Mouse (Mus musculus): Measurements from ENCODE around the gene Tes.

The Tes gene

DNA sequence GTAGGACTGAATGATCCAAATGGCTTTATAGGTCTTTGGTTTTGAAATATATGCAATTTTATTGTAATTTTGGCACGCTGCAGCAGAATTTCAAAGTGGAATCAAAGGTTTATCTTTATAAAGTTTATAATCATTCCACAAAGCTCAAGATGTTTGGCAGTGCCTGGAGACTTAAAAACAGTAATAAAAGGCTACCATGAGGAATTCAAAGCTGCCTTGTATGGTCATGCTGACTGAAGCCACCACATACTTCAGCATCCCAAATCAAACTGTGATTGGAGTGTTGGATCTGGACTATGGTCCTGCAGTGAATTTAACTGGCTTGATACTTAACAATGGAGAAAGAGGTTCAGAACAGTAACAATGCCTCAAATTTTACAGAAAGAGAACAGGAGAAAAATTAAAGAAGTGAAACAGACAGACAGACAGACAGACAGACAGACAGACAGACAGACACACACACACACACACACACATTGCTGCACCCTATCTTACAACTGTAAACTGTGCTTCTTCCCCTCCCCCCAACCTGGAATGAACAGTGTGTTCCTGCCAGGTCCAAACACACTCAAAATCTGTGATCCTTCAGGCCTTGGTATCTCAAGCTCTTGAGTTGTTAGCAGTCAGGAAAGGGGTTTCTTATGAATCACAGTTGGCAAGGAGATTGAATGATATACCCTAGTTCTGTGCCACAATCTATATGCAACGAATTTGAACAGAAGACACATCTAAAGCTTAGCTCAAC, 50.3 kb downstream of the Tes start:
- in situ Hi-C loops (cut with MboI; ENCODE audit: low pct_unique_long_range_greater_than_20kb in 1 of 2, low sequenced_read_pairs in 2 of 2, unreplicated experiment in 1 of 2) = loop anchor here in 1 of 2 experiments (25.0 kb wide), 2 partner anchors 247 to 472 kb away; no protein-coding TSS in a partner anchor

- in situ Hi-C loops (cut with MboI; ENCODE audit: low pct_unique_long_range_greater_than_20kb in 1 of 2, low sequenced_read_pairs in 2 of 2, unreplicated experiment in 1 of 2) = loop anchor here in 1 of 2 experiments (25.0 kb wide), 2 partner anchors 243 to 468 kb away; no protein-coding TSS in a partner anchor
Measured at GRCm38 (mm10) chr6:17119521-17120232, 54.7 kb downstream of the Tes start.

- in situ Hi-C loops (cut with MboI; ENCODE audit: low pct_unique_long_range_greater_than_20kb in 1 of 2, low sequenced_read_pairs in 2 of 2, unreplicated experiment in 1 of 2) = no loop called here
Measured at GRCm38 (mm10) chr6:17140021-17140420, 75.1 kb downstream of the Tes start.

DNA sequence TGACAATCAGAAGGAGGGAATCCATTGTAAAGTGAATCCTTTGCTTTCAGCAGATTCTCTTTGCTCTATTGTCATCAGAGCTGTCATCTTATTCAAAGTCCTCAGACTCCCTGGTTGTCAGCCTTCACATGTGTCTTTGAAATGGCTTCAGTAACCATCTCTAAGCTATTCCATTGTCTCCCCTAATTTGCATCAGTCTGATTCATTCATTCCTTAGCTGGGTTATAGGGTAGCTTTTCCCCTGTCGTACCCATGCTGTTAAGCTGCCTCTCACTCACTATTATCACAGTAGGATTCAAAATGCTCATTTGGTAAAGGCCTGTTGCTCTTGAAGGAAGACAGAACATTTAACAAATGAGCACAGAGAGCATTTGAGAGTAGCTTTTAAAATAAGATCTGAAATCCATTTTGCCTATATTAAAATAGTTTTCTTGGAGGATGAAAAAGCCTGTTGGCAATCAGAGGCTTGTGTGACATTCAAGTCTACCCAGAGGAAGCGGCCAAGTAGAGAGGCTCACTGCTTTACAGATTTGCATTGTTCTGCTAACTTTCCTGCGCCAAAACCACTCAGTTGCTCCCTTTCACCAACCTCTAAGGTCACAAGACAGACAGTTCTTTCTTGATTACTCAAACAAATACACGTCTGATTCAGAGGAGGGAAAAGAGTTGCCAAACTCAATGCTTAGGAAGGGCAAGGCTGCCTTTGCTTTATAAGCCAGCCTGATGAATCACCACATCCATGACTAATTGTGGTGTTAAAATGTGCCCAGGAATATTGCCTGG, 77.8 kb downstream of the Tes start:
- in situ Hi-C loops (cut with MboI; ENCODE audit: low pct_unique_long_range_greater_than_20kb in 1 of 2, low sequenced_read_pairs in 2 of 2, unreplicated experiment in 1 of 2) = no loop called here

DNA sequence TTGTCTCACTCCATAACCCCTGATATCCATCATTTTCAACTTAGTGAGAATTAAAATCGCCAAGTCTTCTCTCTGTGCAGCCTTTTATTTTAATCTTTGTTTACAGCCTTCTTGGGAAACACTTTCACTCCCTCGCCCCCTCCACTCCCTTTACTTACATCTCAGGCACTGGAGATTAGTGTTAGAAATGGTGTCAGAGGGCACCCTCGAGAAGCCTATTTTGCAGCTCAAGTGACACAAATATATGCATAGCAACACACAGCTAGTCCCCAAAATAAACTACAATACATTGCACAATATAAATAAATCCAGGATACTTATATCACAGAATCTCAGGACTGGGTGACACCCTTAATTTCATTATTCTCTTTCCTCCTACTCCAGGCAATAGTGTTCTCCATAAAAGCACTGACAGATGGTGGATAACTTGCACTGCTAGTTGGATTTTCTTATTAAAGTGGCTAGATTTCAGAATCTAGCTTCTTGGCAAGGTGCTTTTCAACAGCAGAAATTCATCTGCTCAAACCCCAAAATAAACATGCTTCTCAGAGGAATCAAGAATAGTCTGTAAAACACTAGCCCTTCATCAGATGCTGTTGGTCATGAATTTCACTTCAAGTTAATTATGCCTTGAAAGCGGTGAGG, 86.2 kb downstream of the Tes start:
- in situ Hi-C loops (cut with MboI; ENCODE audit: low pct_unique_long_range_greater_than_20kb in 1 of 2, low sequenced_read_pairs in 2 of 2, unreplicated experiment in 1 of 2) = no loop called here

- in situ Hi-C loops (cut with MboI; ENCODE audit: low pct_unique_long_range_greater_than_20kb in 1 of 2, low sequenced_read_pairs in 2 of 2, unreplicated experiment in 1 of 2) = no loop called here
Measured at GRCm38 (mm10) chr6:17152551-17152950, 87.6 kb downstream of the Tes start.
